Mouse (Mus musculus) hindbrain, embryonic 12.5 days (tissue): ENCODE data around the gene 2010111I01Rik. TPM values are rescaled to one million over a fixed set of nuclear protein-coding genes. Genes with fewer than 3 reads are reported as not detected.

Source experiments
- ATAC-seq: fragments of 200-750 bp; cut with Nextera tagmentation; 2 replicates; pipeline ENCODE4 v1.8.0; 2017; ENCODE audit warnings: moderate TSS enrichment; ENCODE audit not compliant: low FRiP score
- H3K27ac ChIP-seq: fragments of 300-500 bp; sonication (generic); 2 replicates; pipeline ENCODE4 v1.5.1; 2016; ENCODE audit warnings: mild to moderate bottlenecking
- H3K27me3 ChIP-seq: fragments of 300-500 bp; sonication (generic); 2 replicates; pipeline ENCODE4 v1.6.1; 2016; ENCODE audit warnings: mild to moderate bottlenecking
- H3K36me3 ChIP-seq: fragments of 300-500 bp; sonication (generic); 2 replicates; pipeline ENCODE4 v1.6.1; 2016; ENCODE audit warnings: mild to moderate bottlenecking
- H3K4me1 ChIP-seq: fragments of 300-500 bp; sonication (generic); 2 replicates; pipeline ENCODE4 v1.6.1; 2016
- H3K4me2 ChIP-seq: fragments of 300-500 bp; sonication (generic); replicated peaks from 2 replicates; pipeline ENCODE4 v1.6.1; 2016; ENCODE audit warnings: mild to moderate bottlenecking
- H3K4me3 ChIP-seq: fragments of 300-500 bp; sonication (generic); 2 replicates; pipeline ENCODE4 v1.5.1; 2016; ENCODE audit warnings: mild to moderate bottlenecking
- H3K9ac ChIP-seq: fragments of 300-500 bp; sonication (generic); 2 replicates; pipeline ENCODE4 v1.6.1; 2016; ENCODE audit warnings: mild to moderate bottlenecking, moderate library complexity
- H3K9me3 ChIP-seq: fragments of 300-500 bp; sonication (generic); replicated peaks from 2 replicates; pipeline ENCODE4 v1.6.1; 2016; ENCODE audit warnings: mild to moderate bottlenecking
- WGBS: fragments of 180-500 bp; shearing (Covaris S2); methylation state at CpG from one replicate; pipeline ENCODE4 v1.1.7; 2016; 5-methylcytosine and 5-hydroxymethylcytosine counted together
- microRNA counts: library from miRNA; unstranded; fragments of <30 nt; microRNA quantifications from one replicate; lab custom pipeline; 2017
- microRNA-seq: library from miRNA; unstranded; fragments of <30 nt; microRNA quantifications from one replicate; pipeline ENCODE4, GENCODE M21; 2017
- polyA plus RNA-seq: library from polyadenylated mRNA; unstranded; fragments of >200 nt; fragmentation: Nextera tagmentation; extraction: Ambion mirVana; gene quantifications from 2 replicates; pipeline ENCODE4 v1.2.1, GENCODE M21; 2016

The 2010111I01Rik gene
- polyA plus RNA-seq, 1 experiment from 2014 or later = 47.6 TPM

DNA sequence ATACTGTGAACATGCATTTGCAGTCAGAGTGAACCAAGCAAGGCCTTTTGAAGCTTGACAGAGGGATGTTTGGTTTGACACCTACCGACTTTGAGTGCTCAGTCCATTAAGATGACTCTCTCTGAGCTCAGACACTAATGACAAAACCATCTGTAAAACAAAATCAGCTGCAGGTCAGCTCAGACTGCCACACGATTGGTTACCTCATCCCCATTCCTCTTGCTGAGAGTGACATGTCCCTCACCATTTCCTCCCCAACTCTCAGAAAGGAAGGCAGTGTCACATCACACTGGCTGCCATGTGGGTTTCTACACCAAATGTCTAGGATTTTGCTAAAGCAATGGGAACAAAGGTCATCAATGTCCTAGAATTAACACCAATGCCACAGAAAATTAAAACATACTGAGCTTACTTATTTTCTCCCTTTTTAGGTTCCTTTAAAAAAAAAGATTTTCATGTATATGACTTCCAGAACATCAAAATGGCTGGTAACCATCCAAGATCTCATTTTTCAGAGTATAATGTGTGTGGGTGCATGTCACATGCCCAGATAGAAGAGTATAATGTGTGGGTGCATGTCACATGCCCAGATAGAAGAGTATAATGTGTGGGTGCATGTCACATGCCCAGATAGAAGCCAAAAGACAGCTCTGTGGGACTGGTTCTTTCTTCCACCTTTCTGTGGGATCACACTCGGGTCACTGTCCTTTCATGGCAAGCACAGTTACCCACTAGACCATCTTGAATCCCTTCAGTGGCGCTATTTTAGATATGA, 395.6 kb downstream of the 2010111I01Rik start:
- whole genome bisulfite sequencing = 78% methylated on average over 4 of the region's 4 CpGs
- H3K4me1 ChIP-seq = no peaks in the 10 kb centered on the region
- H3K9me3 ChIP-seq = no peaks in the 10 kb centered on the region
- no peak overlapping the region for H3K4me2 ChIP-seq
- no peak overlapping the region for H3K27ac ChIP-seq
- H3K27me3 ChIP-seq = no peaks in the 10 kb centered on the region
- no peak for ATAC-seq
- no peak overlapping the region for H3K9ac ChIP-seq
- no peak overlapping the region for H3K4me3 ChIP-seq
- no peaks in the 10 kb centered on the region for H3K36me3 ChIP-seq

- 91% methylated on average over 3 of the region's 3 CpGs for WGBS
- no peaks in the 10 kb centered on the region for H3K27me3 ChIP-seq
- H3K36me3 ChIP-seq = no peaks in the 10 kb centered on the region
- no peaks in the 10 kb centered on the region for H3K9me3 ChIP-seq
- no peak overlapping the region for H3K4me2 ChIP-seq
- no peaks in the 10 kb centered on the region for H3K4me1 ChIP-seq
- H3K27ac ChIP-seq = no peak overlapping the region
- no peak overlapping the region for H3K9ac ChIP-seq
- no peak for ATAC-seq
- no peak overlapping the region for H3K4me3 ChIP-seq
Measured at GRCm38 (mm10) chr13:63361755-63362154, 397.1 kb downstream of the 2010111I01Rik start.

DNA sequence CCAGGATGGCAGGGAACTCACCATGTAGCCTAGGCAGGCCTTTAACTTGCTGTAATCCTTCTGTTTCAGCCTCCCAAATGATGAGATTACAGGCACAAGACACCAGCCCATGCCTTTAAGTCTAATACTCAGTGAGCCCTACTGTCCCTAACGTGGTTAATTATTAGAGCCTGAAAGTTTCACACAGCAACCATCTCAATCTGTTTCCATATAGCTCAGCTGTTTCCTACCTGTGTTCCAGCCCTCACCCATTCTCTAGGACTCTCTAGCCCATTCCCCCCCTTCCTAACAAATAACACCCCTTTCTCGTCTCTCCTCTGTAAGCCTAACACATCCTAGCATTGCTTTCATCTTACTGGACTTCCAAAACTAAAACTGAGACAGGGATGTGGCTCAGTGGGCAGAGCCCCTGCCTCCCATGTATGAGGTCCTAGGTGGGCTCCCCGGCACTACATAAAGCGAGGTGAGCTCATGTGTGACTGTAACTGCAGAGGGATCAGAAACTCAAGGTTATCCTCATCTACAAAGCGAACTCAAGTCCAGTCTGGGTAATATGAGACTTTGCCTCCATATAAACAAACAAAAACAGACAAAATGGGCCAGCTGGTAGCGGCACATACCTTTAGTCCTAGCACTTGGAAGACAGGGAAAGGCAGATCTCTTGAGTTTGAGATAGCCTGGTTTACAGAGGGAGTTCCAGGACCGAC, 408.9 kb downstream of the 2010111I01Rik start:
- Histone ChIP-seq H3K9ac (no peak overlapping the region), H3K4me3 (no peak overlapping the region), H3K9me3 (no peaks in the 10 kb centered on the region), H3K36me3 (no peaks in the 10 kb centered on the region), H3K27me3 (no peaks in the 10 kb centered on the region), H3K4me2 (no peak overlapping the region), H3K4me1 (no peaks in the 10 kb centered on the region), H3K27ac (no peak overlapping the region)
- no peak for ATAC-seq
- 88% methylated on average over 7 of the region's 7 CpGs for WGBS

MicroRNA genes within 50 kb of the gene (microRNA counts, 519-probe panel; counts per million panel counts)
- microRNA mmu-miR-23b (lab: Ali Mortazavi, UCI) (3,160 counts per million, percentile 70 among the panel's probes with 10 or more counts), microRNA mmu-miR-24 (lab: Ali Mortazavi, UCI) (3,271 counts per million, percentile 73 among the panel's probes with 10 or more counts), microRNA mmu-miR-27b (lab: Ali Mortazavi, UCI) (2,119 counts per million, percentile 61 among the panel's probes with 10 or more counts)

Small RNA genes lying within 50 kb of the gene (microRNA-seq; reads per million reads assigned to microRNA genes)
- gene Mir23b (10,212 reads per million, percentile 95 among the genes with 10 or more reads in this experiment), gene Mir24-1 (not detected), gene Mir27b (1,138 reads per million, percentile 76 among the genes with 10 or more reads in this experiment), gene Mir3074-1 (not detected)

Other genes starting within 250 kb of the 2010111I01Rik start
- 32.9 and 33.3 TPM in 2 replicates for gene Platr25, start 204.2 kb upstream of the 2010111I01Rik start, polyA plus RNA-seq
- 11.2 and 12.8 TPM in 2 replicates for gene Gm5141, start 179.1 kb upstream of the 2010111I01Rik start, polyA plus RNA-seq
- 0.29 and 0.36 TPM in 2 replicates for gene Fbp2, start 106.5 kb upstream of the 2010111I01Rik start, polyA plus RNA-seq
- gene Fbp1, start 76.6 kb upstream of the 2010111I01Rik start, polyA plus RNA-seq = 0.19 TPM in 1 of 2 replicates, not detected in the other